Mouse (Mus musculus): ENCODE measurements around the gene Fam102a. TPM values are rescaled to one million over a fixed set of nuclear protein-coding genes. Genes with fewer than 3 reads are reported as not detected.

Fam102a gene
- polyA plus RNA-seq (2012; rRNA removed), result 87.0 and 91.8 TPM in 2 replicates

GRCm38 (mm10) chr2:32534733-32535471 lies at the start of gene Fam102a:
Gene Fam102a (plus strand): TSS chr2:32535332.

GRCm38 (mm10) chr2:32570698-32571494 lies 35.8 kb downstream of the Fam102a start, which contains the start of gene Dpm2:
Gene Dpm2 (plus strand): TSS chr2:32570858.

GRCm38 (mm10) chr2:32574497-32574896 lies 39.4 kb downstream of the Fam102a start, which contains the start of gene Pip5kl1:
Gene Pip5kl1 (plus strand): TSS chr2:32574797.

GRCm38 (mm10) chr2:32575586-32576160 lies 40.5 kb downstream of the Fam102a start, which contains the start of gene 9430097D07Rik:
Gene 9430097D07Rik (minus strand): TSS chr2:32575684.

GRCm38 (mm10) chr2:32586871-32587351 lies 51.8 kb downstream of the Fam102a start, which contains the start of gene St6galnac4:
Gene St6galnac4 (plus strand): TSS chr2:32587095.

GRCm38 (mm10) chr2:32599409-32599808 lies 64.3 kb downstream of the Fam102a start, which contains the start of gene St6galnac6:
Gene St6galnac6 (plus strand): TSS chr2:32599709.

Other genes starting within 250 kb of the Fam102a start
- 39.0 and 39.4 TPM in 2 replicates for gene Golga2, start 247.9 kb upstream of the Fam102a start, polyA plus RNA-seq (2012; rRNA removed)
- 89.0 and 98.5 TPM in 2 replicates for gene Swi5, start 247.3 kb upstream of the Fam102a start, polyA plus RNA-seq (2012; rRNA removed)
- 203 and 239 TPM in 2 replicates for gene Ciz1, start 183.0 kb upstream of the Fam102a start, polyA plus RNA-seq (2012; rRNA removed)
- gene Dnm1, start 182.0 kb upstream of the Fam102a start, polyA plus RNA-seq (2012; rRNA removed), result 73.5 and 82.0 TPM in 2 replicates
- gene 1110008P14Rik, start 153.4 kb upstream of the Fam102a start, polyA plus RNA-seq (2012; rRNA removed), result 107 and 180 TPM in 2 replicates
- gene Lcn2, start 147.1 kb upstream of the Fam102a start, polyA plus RNA-seq (2012; rRNA removed), result 6.3 and 6.5 TPM in 2 replicates
- 32.1 and 36.7 TPM in 2 replicates for gene Ptges2, start 139.4 kb upstream of the Fam102a start, polyA plus RNA-seq (2012; rRNA removed)
- 6.1 and 6.2 TPM in 2 replicates for gene Naif1, start 84.9 kb upstream of the Fam102a start, polyA plus RNA-seq (2012; rRNA removed)
- gene Slc25a25, start 83.9 kb upstream of the Fam102a start, polyA plus RNA-seq (2012; rRNA removed), result 22.3 and 23.9 TPM in 2 replicates
- gene Dpm2, start 35.5 kb downstream of the Fam102a start, polyA plus RNA-seq (2012; rRNA removed), result 104 and 129 TPM in 2 replicates
- gene Pip5kl1, start 39.5 kb downstream of the Fam102a start, polyA plus RNA-seq (2012; rRNA removed), result 0.07 and 0.12 TPM in 2 replicates
- gene 9430097D07Rik, start 40.4 kb downstream of the Fam102a start, polyA plus RNA-seq (2012; rRNA removed), result not detected in 2 replicates
- gene St6galnac4, start 51.8 kb downstream of the Fam102a start, polyA plus RNA-seq (2012; rRNA removed), result 52.5 and 67.7 TPM in 2 replicates
- 1,674 and 1,690 TPM in 2 replicates for gene St6galnac6, start 64.4 kb downstream of the Fam102a start, polyA plus RNA-seq (2012; rRNA removed)
- gene Ak1, start 86.4 kb downstream of the Fam102a start, polyA plus RNA-seq (2012; rRNA removed), result 13.3 and 16.6 TPM in 2 replicates
- 66.6 and 72.0 TPM in 2 replicates for gene Eng, start 111.3 kb downstream of the Fam102a start, polyA plus RNA-seq (2012; rRNA removed)
- gene Fpgs, start 168.8 kb downstream of the Fam102a start, polyA plus RNA-seq (2012; rRNA removed), result 66.9 and 67.1 TPM in 2 replicates
- 110 and 111 TPM in 2 replicates for gene Cdk9, start 177.7 kb downstream of the Fam102a start, polyA plus RNA-seq (2012; rRNA removed)
- gene Sh2d3c, start 185.7 kb downstream of the Fam102a start, polyA plus RNA-seq (2012; rRNA removed), result 12.3 and 15.6 TPM in 2 replicates
- gene 6330409D20Rik, start 205.7 kb downstream of the Fam102a start, polyA plus RNA-seq (2012; rRNA removed), result not detected in 2 replicates
- 106 and 146 TPM in 2 replicates for gene Tor2a, start 221.9 kb downstream of the Fam102a start, polyA plus RNA-seq (2012; rRNA removed)
- gene Ttc16, start 240.3 kb downstream of the Fam102a start, polyA plus RNA-seq (2012; rRNA removed), result 0.50 and 0.93 TPM in 2 replicates
- gene Ptrh1, start 240.5 kb downstream of the Fam102a start, polyA plus RNA-seq (2012; rRNA removed), result 55.8 and 75.5 TPM in 2 replicates
- not detected in 2 replicates for gene Cfap157, start 249.1 kb downstream of the Fam102a start, polyA plus RNA-seq (2012; rRNA removed)

Data from colon, adult 2 months (tissue).